Mouse (Mus musculus) small intestine, adult 2 months (tissue): ENCODE data around the gene Rit1.

Experiments used
- CTCF ChIP-seq: fragments of 200-500 bp; IDR thresholded peaks from 2 replicates; pipeline ENCODE4 v1.5.1; 2012; ENCODE audit warnings: low read depth, mild to moderate bottlenecking, control low read depth, inconsistent platforms, low read length, moderate library complexity, mixed read lengths; ENCODE audit not compliant: insufficient replicate concordance, insufficient read length; ENCODE audit errors: extremely low read depth
- POLR2A ChIP-seq: fragments of 200-500 bp; IDR thresholded peaks from 2 replicates; pipeline ENCODE4 v1.6.1; 2012; ENCODE audit warnings: low read depth, mild to moderate bottlenecking, control low read depth, inconsistent platforms, low read length, moderate library complexity

GRCm38 (mm10) chr3:88717831-88718230, 1.2 kb downstream of the Rit1 start:
- TF ChIP-seq CTCF: no peak
- no peak for TF ChIP-seq POLR2A
